Mouse (Mus musculus) megakaryocyte, embryonic 14.5 days (primary cell): ENCODE data around the gene Reep6.

ENCODE experiments used
- FLI1 ChIP-seq: IDR thresholded peaks from 2 replicates; pipeline ENCODE4 v1.6.1; 2012; ENCODE audit warnings: low read length, inconsistent platforms, mixed read lengths
- GATA1 ChIP-seq: IDR thresholded peaks from 3 replicates; pipeline ENCODE4 v1.6.1; 2012; ENCODE audit warnings: mixed read lengths, low read length, inconsistent platforms, borderline replicate concordance

DNA sequence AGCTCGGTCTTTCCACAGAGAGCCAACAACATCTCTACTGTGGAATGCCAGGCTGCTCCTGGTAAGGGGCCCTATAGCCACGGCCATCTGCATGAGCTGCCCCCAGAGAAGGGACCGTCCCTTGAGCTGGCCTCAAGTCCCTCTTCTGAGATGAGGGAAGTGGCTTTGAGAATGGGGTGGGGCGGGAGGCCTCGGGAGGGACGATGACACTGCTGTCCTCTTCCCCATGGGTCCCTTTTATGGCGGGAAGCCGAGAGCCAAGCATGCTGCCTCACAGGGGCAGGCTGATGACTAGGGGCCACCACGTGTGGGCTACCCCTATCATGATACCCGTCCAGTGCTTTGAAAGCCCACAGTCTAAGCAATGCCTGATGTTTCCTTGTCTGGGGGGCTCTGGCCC lies 12.7 kb upstream of the Reep6 start:
- TF ChIP-seq GATA1 (no peak), FLI1 (no peak)
